Mouse (Mus musculus) heart, adult 2 months (tissue): ENCODE measurements around the gene Prkcz. TPM values are rescaled to one million over a fixed set of nuclear protein-coding genes. Genes with fewer than 3 reads are reported as not detected.

Source experiments
- DNase-seq, 2 experiments: peaks; one replicate each; pipeline ENCODE4 v3.0.0; 2021
- H3K27ac ChIP-seq: fragments of 200-600 bp; 2 replicates; pipeline ENCODE4 v1.8.1; 2022
- H3K27me3 ChIP-seq: fragments of 200-500 bp; 2 replicates; pipeline ENCODE4 v1.6.1; 2012; ENCODE audit warnings: mild to moderate bottlenecking, low read length, inconsistent platforms, mixed read lengths; ENCODE audit not compliant: control insufficient read depth, insufficient read depth
- H3K36me3 ChIP-seq: fragments of 200-500 bp; 2 replicates; pipeline ENCODE4 v1.6.1; 2012; ENCODE audit warnings: low read length, inconsistent platforms; ENCODE audit not compliant: control insufficient read depth, insufficient read depth
- H3K4me1 ChIP-seq: fragments of 200-500 bp; 2 replicates; pipeline ENCODE4 v1.6.1; 2011; ENCODE audit warnings: low read length; ENCODE audit not compliant: control insufficient read depth, insufficient read depth
- H3K4me3 ChIP-seq: fragments of 200-600 bp; 2 replicates; pipeline ENCODE4 v1.8.1; 2022
- H3K79me2 ChIP-seq: fragments of 200-500 bp; replicated peaks from 2 replicates; pipeline ENCODE4 v1.6.1; 2012; ENCODE audit warnings: mild to moderate bottlenecking, inconsistent platforms, low read length, moderate library complexity, mixed read lengths; ENCODE audit not compliant: control insufficient read depth, insufficient read depth
- H3K9ac ChIP-seq: fragments of 200-500 bp; 2 replicates; pipeline ENCODE4 v1.6.1; 2012; ENCODE audit warnings: low read depth, mild to moderate bottlenecking, control low read depth, inconsistent platforms, low read length, mixed read lengths
- CTCF ChIP-seq: fragments of 200-600 bp; IDR thresholded peaks from 2 replicates; pipeline ENCODE4 v1.8.1; 2022; ENCODE audit warnings: antibody characterized with exemption, mild to moderate bottlenecking, moderate library complexity
- EP300 ChIP-seq: fragments of 200-500 bp; IDR thresholded peaks from 2 replicates; pipeline ENCODE4 v1.6.1; 2011; ENCODE audit warnings: low read depth, low read length, control low read depth; ENCODE audit not compliant: insufficient read depth
- POLR2A ChIP-seq: fragments of 200-500 bp; IDR thresholded peaks from 2 replicates; pipeline ENCODE4 v1.6.1; 2011; ENCODE audit warnings: mild to moderate bottlenecking, low read depth, low read length, control low read depth; ENCODE audit not compliant: insufficient read depth
- WGBS: fragments of 180-500 bp; shearing (Covaris S2); methylation state at CpG from one replicate; pipeline ENCODE4 v1.1.7; 2018; 5-methylcytosine and 5-hydroxymethylcytosine counted together
- intact Hi-C: fragments of 180-260 bp; cut with DNase I; formaldehyde crosslinking; loops from one replicate; pipeline ENCODE4 v1.15.1; 2025
- polyA plus RNA-seq: library from polyadenylated mRNA; depleted of rRNA; stranded (reverse); fragments of >200 nt; gene quantifications from 2 replicates; pipeline ENCODE4 v1.2.3, GENCODE M21; 2012
- total RNA-seq, 2 experiments: library from RNA; stranded (reverse); gene quantifications; 2 replicates each; pipeline ENCODE4 v1.2.3; 2021

The Prkcz gene
- total and polyA plus RNA-seq, 3 experiments, result 1.5 to 2.6 (median 2.3) TPM

DNA sequence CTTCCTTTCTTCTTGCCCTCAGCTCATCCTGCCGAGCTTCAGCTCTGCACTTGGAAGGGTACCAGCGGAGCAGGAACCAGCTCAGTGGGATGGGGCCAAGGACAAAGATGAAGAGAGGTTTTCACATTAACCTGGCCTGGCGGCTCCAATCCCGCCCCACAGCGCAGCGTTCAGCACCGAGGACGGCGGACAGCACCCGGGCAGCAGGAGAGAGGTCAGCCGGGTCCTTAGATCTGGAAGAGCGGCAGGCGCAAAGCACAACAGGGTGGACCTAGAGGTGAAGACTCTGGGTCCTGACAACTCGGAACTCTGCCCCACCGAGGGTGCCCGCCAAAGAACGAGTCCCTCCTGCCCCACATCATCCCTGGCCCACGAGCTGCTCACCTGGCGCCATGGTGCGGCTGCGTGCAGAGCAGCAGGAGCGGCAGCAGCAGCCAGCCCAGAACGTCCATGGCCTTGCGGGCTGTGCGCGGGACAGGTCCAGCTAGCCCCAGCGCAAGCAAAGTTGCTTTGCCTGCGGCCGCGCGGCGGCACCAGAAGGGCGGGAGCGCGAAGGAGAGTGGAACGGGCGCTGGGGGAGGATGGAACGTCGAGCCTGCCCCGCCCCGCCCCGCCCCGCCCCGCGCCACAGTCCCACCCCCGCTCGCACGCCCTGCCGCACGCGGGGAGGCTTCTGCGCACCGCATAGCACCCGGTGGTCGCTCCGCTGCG is 36.5 kb upstream of the Prkcz start, which contains the start of gene Gabrd:
Gabrd (minus strand) TSS at position 602 of the 711 bp plus-strand sequence.
- no peak within 1 kb of the TSS for H3K9ac ChIP-seq
- H3K27me3 ChIP-seq, result peaks cover 2% of the 10 kb centered on the region; the same call in 1 of the 2 replicates
- WGBS, result 1% methylated on average over 50 of the region's 57 CpGs
- H3K79me2 ChIP-seq, result no peaks in the 10 kb centered on the region
- H3K36me3 ChIP-seq, result no peaks in the 10 kb centered on the region
- intact Hi-C loops, result no loop called here
- no peaks in the 10 kb centered on the region for H3K4me1 ChIP-seq
- H3K27ac ChIP-seq, result no peak within 1 kb of the TSS
- H3K4me3 ChIP-seq, result no peak within 1 kb of the TSS
- peak; percentile 24 to 64 for DNase-seq
- no peak for TF ChIP-seq EP300
- TF ChIP-seq CTCF, result no peak
- no peak for TF ChIP-seq POLR2A

DNA sequence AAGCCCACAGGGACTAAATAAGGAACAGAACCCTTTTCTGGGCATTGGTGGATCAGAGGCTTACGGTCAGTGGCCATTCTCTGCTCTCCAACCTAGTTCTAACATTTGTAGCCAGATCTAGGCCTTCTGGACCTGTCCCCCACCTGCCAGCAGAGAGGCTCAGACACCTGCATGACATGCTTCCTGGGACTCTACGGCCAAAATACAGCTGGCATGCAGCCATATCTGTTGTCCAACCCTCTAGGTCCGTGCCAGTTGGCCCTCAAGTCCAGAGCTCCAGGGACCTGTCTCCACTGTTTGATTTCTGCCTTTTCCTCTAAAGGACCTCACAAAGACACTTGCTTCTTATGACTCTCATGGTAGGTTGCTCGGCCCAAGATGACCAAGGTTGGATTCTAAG is 35.6 kb upstream of the Prkcz start:
- intact Hi-C loops, result no loop called here
- Histone ChIP-seq H3K4me1 (no peaks in the 10 kb centered on the region), H3K79me2 (no peaks in the 10 kb centered on the region), H3K36me3 (no peaks in the 10 kb centered on the region), H3K27me3 (peaks cover 4% of the 10 kb centered on the region; the same call in 1 of the 2 replicates), H3K9ac (no peak overlapping the region), H3K4me3 (no peak overlapping the region), H3K27ac (no peak overlapping the region)
- DNase-seq, result no peak
- whole genome bisulfite sequencing, result 71% methylated on average over 4 of the region's 4 CpGs
- TF ChIP-seq CTCF (no peak), POLR2A (no peak), EP300 (no peak)

DNA sequence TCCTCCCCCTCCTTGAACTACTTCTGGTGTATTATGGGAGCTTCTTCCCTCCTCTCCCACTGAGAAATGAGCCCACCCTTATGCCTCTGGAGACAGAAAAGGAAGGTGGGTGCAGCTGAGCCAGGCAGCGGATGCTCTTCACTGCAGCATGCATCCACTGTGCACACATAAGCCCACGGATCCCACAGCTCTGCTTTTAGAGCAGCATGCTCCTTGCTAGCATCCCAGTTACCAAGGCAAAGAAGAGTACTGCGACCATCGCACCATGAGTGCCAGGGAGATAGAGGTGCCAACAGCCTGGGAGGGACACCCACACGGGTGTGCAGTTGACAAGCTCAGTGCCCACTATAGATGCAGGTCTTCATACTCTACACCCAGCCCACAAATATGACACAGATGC is 34.3 kb upstream of the Prkcz start:
- no peaks in the 10 kb centered on the region for H3K36me3 ChIP-seq
- TF ChIP-seq CTCF (no peak), EP300 (no peak), POLR2A (no peak)
- no peak for DNase-seq
- H3K79me2 ChIP-seq, result no peaks in the 10 kb centered on the region
- H3K4me1 ChIP-seq, result no peaks in the 10 kb centered on the region
- intact Hi-C loops, result no loop called here
- no peak overlapping the region for H3K9ac ChIP-seq
- H3K27me3 ChIP-seq, result peaks cover 4% of the 10 kb centered on the region; the same call in 1 of the 2 replicates
- 73% methylated on average over 5 of the region's 5 CpGs for WGBS
- H3K27ac ChIP-seq, result no peak overlapping the region
- no peak overlapping the region for H3K4me3 ChIP-seq

DNA sequence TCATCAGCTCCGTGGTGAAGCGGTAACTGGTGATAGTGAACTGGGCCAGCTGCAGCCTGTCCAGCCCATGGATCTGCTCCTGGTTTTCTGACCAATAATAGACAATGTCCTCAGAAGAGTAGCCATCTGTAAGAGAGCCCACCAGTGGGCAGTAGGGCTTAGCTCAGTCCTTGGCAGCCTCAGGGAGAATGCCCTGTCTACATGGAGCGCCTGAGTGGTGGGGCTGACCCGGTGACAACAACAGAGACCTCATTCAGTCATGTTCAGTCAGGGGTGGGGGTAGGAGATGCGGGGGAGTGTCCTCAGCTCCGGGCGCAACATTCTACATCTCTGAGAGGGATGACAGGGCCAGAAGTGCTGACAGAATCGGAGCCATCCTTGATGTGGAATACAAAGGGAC is 26.0 kb upstream of the Prkcz start:
- intact Hi-C loops, result no loop called here
- Histone ChIP-seq H3K27ac (no peak overlapping the region), H3K36me3 (no peaks in the 10 kb centered on the region), H3K79me2 (no peaks in the 10 kb centered on the region), H3K4me3 (no peak overlapping the region), H3K4me1 (no peaks in the 10 kb centered on the region), H3K27me3 (no peaks in the 10 kb centered on the region; the same call in 1 of the 2 replicates), H3K9ac (no peak overlapping the region)
- DNase-seq, result no peak
- 63% methylated on average over 8 of the region's 8 CpGs for WGBS
- TF ChIP-seq POLR2A (no peak), CTCF (no peak), EP300 (no peak)

DNA sequence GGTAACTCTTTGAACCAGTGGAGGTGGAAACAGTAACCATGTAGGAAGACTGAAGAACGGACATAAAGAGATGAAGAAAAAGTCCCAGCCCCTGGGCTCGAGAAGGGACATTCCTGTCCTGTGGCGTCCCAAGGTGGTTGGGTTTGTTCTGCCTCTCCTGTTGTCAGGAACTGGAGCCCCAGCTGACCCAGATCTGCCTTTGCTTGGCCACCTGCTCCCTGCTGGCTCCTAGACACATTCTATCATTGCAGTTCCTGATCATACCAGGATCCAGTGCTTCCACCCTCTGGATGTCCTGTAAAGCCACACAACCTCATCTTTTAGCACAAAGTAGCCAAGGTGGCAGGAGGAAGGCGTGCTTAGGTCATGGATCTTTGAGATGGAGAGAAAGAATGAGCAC is 22.2 kb upstream of the Prkcz start:
- no peaks in the 10 kb centered on the region for H3K36me3 ChIP-seq
- H3K4me1 ChIP-seq, result no peaks in the 10 kb centered on the region
- no peak overlapping the region for H3K9ac ChIP-seq
- TF ChIP-seq POLR2A, result no peak
- no peak for TF ChIP-seq EP300
- no peak for TF ChIP-seq CTCF
- intact Hi-C loops, result no loop called here
- WGBS, result 67% methylated on average over 4 of the region's 4 CpGs
- H3K27ac ChIP-seq, result no peak overlapping the region
- no peaks in the 10 kb centered on the region for H3K27me3 ChIP-seq
- no peak overlapping the region for H3K4me3 ChIP-seq
- no peak for DNase-seq
- no peaks in the 10 kb centered on the region for H3K79me2 ChIP-seq

DNA sequence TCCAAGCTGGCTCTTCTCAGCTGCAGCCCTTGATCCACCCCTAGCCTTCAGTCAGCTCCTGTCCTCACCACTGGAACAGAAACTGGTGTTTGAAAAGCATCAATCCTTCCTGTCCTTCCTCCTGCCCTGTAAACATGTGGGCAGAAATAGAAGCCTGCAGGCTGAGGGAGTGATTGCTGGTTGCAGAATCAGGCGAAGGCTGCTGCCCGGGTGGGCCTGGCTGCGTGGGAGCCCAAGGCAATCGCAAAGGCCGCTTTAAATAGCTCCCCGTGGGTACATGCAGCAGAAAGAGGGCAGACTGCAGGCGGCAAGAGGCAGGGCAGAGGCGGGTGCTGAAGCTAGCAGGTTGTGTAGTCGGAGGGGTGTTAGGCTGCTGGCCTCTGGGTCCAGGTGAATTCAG is 21.6 kb upstream of the Prkcz start:
- 26% methylated on average over 9 of the region's 9 CpGs for WGBS
- Histone ChIP-seq H3K36me3 (no peaks in the 10 kb centered on the region), H3K9ac (no peak overlapping the region), H3K27me3 (no peaks in the 10 kb centered on the region), H3K4me3 (no peak overlapping the region), H3K4me1 (no peaks in the 10 kb centered on the region), H3K79me2 (no peaks in the 10 kb centered on the region), H3K27ac (no peak overlapping the region)
- no peak for DNase-seq
- intact Hi-C loops, result no loop called here
- TF ChIP-seq EP300 (no peak), POLR2A (no peak), CTCF (no peak)
